Mouse (Mus musculus) limb, embryonic 13.5 days (tissue): ENCODE measurements around the gene Slc11a2. TPM values are rescaled to one million over a fixed set of nuclear protein-coding genes. Genes with fewer than 3 reads are reported as not detected.
"Not testable (repeated sequence)": the region's sequence is repeated elsewhere in the genome, so short reads cannot be mapped to it uniquely, and the experiment has no call there.

Experiments used
- ATAC-seq: fragments of 200-750 bp; cut with Nextera tagmentation; 2 replicates; pipeline ENCODE4 v1.8.0; 2017; ENCODE audit warnings: low read depth, moderate number of reproducible peaks, moderate TSS enrichment; ENCODE audit not compliant: low FRiP score
- H3K27ac ChIP-seq: fragments of 300-500 bp; sonication (generic); 2 replicates; pipeline ENCODE4 v1.5.1; 2015; ENCODE audit warnings: inconsistent platforms, mild to moderate bottlenecking, moderate library complexity
- H3K27me3 ChIP-seq: fragments of 300-500 bp; sonication (generic); 2 replicates; pipeline ENCODE4 v1.6.1; 2015; ENCODE audit warnings: mild to moderate bottlenecking, inconsistent platforms
- H3K36me3 ChIP-seq: fragments of 300-500 bp; sonication (generic); 2 replicates; pipeline ENCODE4 v1.6.1; 2015; ENCODE audit warnings: inconsistent platforms, mild to moderate bottlenecking, moderate library complexity
- H3K4me1 ChIP-seq: fragments of 300-500 bp; sonication (generic); 2 replicates; pipeline ENCODE4 v1.6.1; 2015; ENCODE audit warnings: inconsistent platforms
- H3K4me2 ChIP-seq: fragments of 300-500 bp; sonication (generic); replicated peaks from 2 replicates; pipeline ENCODE4 v1.6.1; 2015; ENCODE audit warnings: inconsistent platforms, mild to moderate bottlenecking, moderate library complexity
- H3K4me3 ChIP-seq: fragments of 300-500 bp; sonication (generic); 2 replicates; pipeline ENCODE4 v1.5.1; 2015; ENCODE audit warnings: moderate library complexity, mild to moderate bottlenecking, inconsistent platforms
- H3K9ac ChIP-seq: fragments of 300-500 bp; sonication (generic); 2 replicates; pipeline ENCODE4 v1.6.1; 2015; ENCODE audit warnings: mild to moderate bottlenecking, inconsistent platforms
- H3K9me3 ChIP-seq: fragments of 300-500 bp; sonication (generic); 2 replicates; pipeline ENCODE4 v1.6.1; 2016; ENCODE audit warnings: inconsistent platforms
- WGBS: fragments of 180-500 bp; shearing (Covaris S2); methylation state at CpG from one replicate; pipeline ENCODE4 v1.1.7; 2015; 5-methylcytosine and 5-hydroxymethylcytosine counted together
- polyA plus RNA-seq: library from polyadenylated mRNA; unstranded; fragments of >200 nt; fragmentation: Nextera tagmentation; extraction: Ambion mirVana; gene quantifications from 2 replicates; pipeline ENCODE4 v1.2.1, GENCODE M21; 2015

Slc11a2 gene
- polyA plus RNA-seq, 1 experiment from 2014 or later: 25.3 TPM

- no peak overlapping the region for H3K27ac ChIP-seq
- no peak for ATAC-seq
- H3K4me2 ChIP-seq: no peak overlapping the region
- no peaks in the 10 kb centered on the region for H3K27me3 ChIP-seq
- WGBS: 97% methylated on average over 3 of the region's 3 CpGs
- peaks cover 77% of the 10 kb centered on the region for H3K36me3 ChIP-seq
- no peak overlapping the region for H3K4me3 ChIP-seq
- H3K9ac ChIP-seq: no peak overlapping the region
- H3K4me1 ChIP-seq: peaks cover 7% of the 10 kb centered on the region
- H3K9me3 ChIP-seq: no peaks in the 10 kb centered on the region
Observed at GRCm38 (mm10) chr15:100395561-100395960, 29.3 kb downstream of the Slc11a2 start.

GRCm38 (mm10) chr15:100393016-100393415 lies 31.9 kb downstream of the Slc11a2 start:
- Histone ChIP-seq H3K27ac (no peak overlapping the region), H3K9ac (no peak overlapping the region), H3K36me3 (peaks cover 52% of the 10 kb centered on the region), H3K27me3 (no peaks in the 10 kb centered on the region), H3K4me2 (no peak overlapping the region), H3K4me1 (peaks cover 10% of the 10 kb centered on the region), H3K4me3 (no peak overlapping the region), H3K9me3 (no peaks in the 10 kb centered on the region)
- ATAC-seq: no peak
- 71% methylated on average over 11 of the region's 11 CpGs for WGBS

- Histone ChIP-seq H3K4me3 (no peak overlapping the region), H3K4me2 (no peak overlapping the region), H3K27ac (no peak overlapping the region), H3K9ac (no peak overlapping the region), H3K27me3 (no peaks in the 10 kb centered on the region), H3K9me3 (no peaks in the 10 kb centered on the region), H3K4me1 (peaks cover 10% of the 10 kb centered on the region), H3K36me3 (peaks cover 37% of the 10 kb centered on the region)
- 85% methylated on average over 7 of the region's 7 CpGs for WGBS
- ATAC-seq: no peak
Observed at GRCm38 (mm10) chr15:100391599-100391998, 33.3 kb downstream of the Slc11a2 start.

- peaks cover 32% of the 10 kb centered on the region for H3K36me3 ChIP-seq
- no peak for ATAC-seq
Observed at GRCm38 (mm10) chr15:100391066-100391465, 33.8 kb downstream of the Slc11a2 start.

GRCm38 (mm10) chr15:100388886-100389285 lies 36.0 kb downstream of the Slc11a2 start:
- Histone ChIP-seq H3K4me3 (no peak overlapping the region), H3K4me2 (no peak overlapping the region), H3K27me3 (no peaks in the 10 kb centered on the region), H3K36me3 (peaks cover 12% of the 10 kb centered on the region), H3K4me1 (peaks cover 10% of the 10 kb centered on the region), H3K9ac (no peak overlapping the region), H3K27ac (no peak overlapping the region), H3K9me3 (no peaks in the 10 kb centered on the region)
- ATAC-seq: no peak
- 63% methylated on average over 9 of the region's 9 CpGs for WGBS

More at GRCm38 (mm10) chr15:100391066-100391465, 33.8 kb downstream of the Slc11a2 start:
- H3K9me3 ChIP-seq: no peaks in the 10 kb centered on the region
- no peak overlapping the region for H3K4me3 ChIP-seq
- H3K27ac ChIP-seq: no peak overlapping the region
- peaks cover 10% of the 10 kb centered on the region for H3K4me1 ChIP-seq
- H3K4me2 ChIP-seq: no peak overlapping the region
- H3K9ac ChIP-seq: no peak overlapping the region
- 78% methylated on average over 7 of the region's 7 CpGs for WGBS
- no peaks in the 10 kb centered on the region for H3K27me3 ChIP-seq

GRCm38 (mm10) chr15:100388224-100388835 lies 36.5 kb downstream of the Slc11a2 start:
- Histone ChIP-seq H3K4me3 (no peak overlapping the region), H3K9me3 (no peaks in the 10 kb centered on the region), H3K9ac (no peak overlapping the region), H3K4me1 (peaks cover 7% of the 10 kb centered on the region), H3K36me3 (peaks cover 6% of the 10 kb centered on the region), H3K27ac (no peak overlapping the region), H3K27me3 (no peaks in the 10 kb centered on the region), H3K4me2 (no peak overlapping the region)
- WGBS: 83% methylated on average over 13 of the region's 16 CpGs
- ATAC-seq: no peak

- Histone ChIP-seq H3K27ac (no peak overlapping the region), H3K4me3 (no peak overlapping the region), H3K9ac (no peak overlapping the region), H3K4me2 (no peak overlapping the region), H3K9me3 (no peaks in the 10 kb centered on the region), H3K27me3 (no peaks in the 10 kb centered on the region), H3K36me3 (no peaks in the 10 kb centered on the region), H3K4me1 (0 out of 2 replicates have a peak, but pooled peaks cover 3% of the 10 kb centered on the region)
- 91% methylated on average over 17 of the region's 17 CpGs for WGBS
- ATAC-seq: no peak
Observed at GRCm38 (mm10) chr15:100387544-100388223, 37.2 kb downstream of the Slc11a2 start.

GRCm38 (mm10) chr15:100385705-100386104 lies 39.2 kb downstream of the Slc11a2 start:
- Histone ChIP-seq H3K9ac (no peak overlapping the region), H3K27ac (no peak overlapping the region), H3K27me3 (no peaks in the 10 kb centered on the region), H3K36me3 (no peaks in the 10 kb centered on the region), H3K4me2 (no peak overlapping the region), H3K9me3 (no peaks in the 10 kb centered on the region), H3K4me1 (0 out of 2 replicates have a peak, but pooled peaks cover 3% of the 10 kb centered on the region), H3K4me3 (no peak overlapping the region)
- WGBS: 86% methylated on average over 9 of the region's 9 CpGs
- no peak for ATAC-seq

- no peaks in the 10 kb centered on the region for H3K27me3 ChIP-seq
- H3K4me3 ChIP-seq: no peak overlapping the region
- H3K9me3 ChIP-seq: no peaks in the 10 kb centered on the region
- H3K9ac ChIP-seq: no peak overlapping the region
- no peaks in the 10 kb centered on the region for H3K4me1 ChIP-seq
- ATAC-seq: no peak
- whole genome bisulfite sequencing: 69% methylated on average over 2 of the region's 2 CpGs
- H3K4me2 ChIP-seq: no peak overlapping the region
- H3K36me3 ChIP-seq: no peaks in the 10 kb centered on the region
- no peak overlapping the region for H3K27ac ChIP-seq
Observed at GRCm38 (mm10) chr15:100380104-100380503, 44.8 kb downstream of the Slc11a2 start.

GRCm38 (mm10) chr15:100379658-100380057 lies 45.2 kb downstream of the Slc11a2 start:
- Histone ChIP-seq H3K36me3 (no peaks in the 10 kb centered on the region), H3K4me3 (no peak overlapping the region), H3K9me3 (no peaks in the 10 kb centered on the region), H3K27ac (no peak overlapping the region), H3K4me2 (no peak overlapping the region), H3K4me1 (no peaks in the 10 kb centered on the region), H3K9ac (no peak overlapping the region), H3K27me3 (no peaks in the 10 kb centered on the region)
- no peak for ATAC-seq
- WGBS: 86% methylated on average over 8 of the region's 8 CpGs

GRCm38 (mm10) chr15:100377847-100378505 lies 46.9 kb downstream of the Slc11a2 start:
- H3K4me2 ChIP-seq, H3K4me3 ChIP-seq, H3K27me3 ChIP-seq, H3K36me3 ChIP-seq, H3K9ac ChIP-seq, ATAC-seq, H3K27ac ChIP-seq, H3K9me3 ChIP-seq, H3K4me1 ChIP-seq: not testable (repeated sequence)
- WGBS: 42% methylated on average over 4 of the region's 9 CpGs

- Histone ChIP-seq H3K4me1 (no peaks in the 10 kb centered on the region), H3K36me3 (no peaks in the 10 kb centered on the region), H3K9ac (no peak overlapping the region), H3K4me3 (no peak overlapping the region), H3K27me3 (no peaks in the 10 kb centered on the region), H3K9me3 (peaks cover 3% of the 10 kb centered on the region), H3K4me2 (no peak overlapping the region), H3K27ac (no peak overlapping the region)
- no peak for ATAC-seq
- 22% methylated on average over 5 of the region's 5 CpGs for whole genome bisulfite sequencing
Observed at GRCm38 (mm10) chr15:100375066-100375465, 49.8 kb downstream of the Slc11a2 start.
